Mouse (Mus musculus): Measurements from ENCODE around the gene Sorbs1.

Sorbs1 gene

GRCm38 (mm10) chr19:40481115-40481514, 32.5 kb downstream of the Sorbs1 start:
- DNase-seq (ENCODE audit: low read depth, low spot score) = no peak

- no peak for DNase-seq (ENCODE audit: low read depth, low spot score)
Measured at GRCm38 (mm10) chr19:40478161-40478575, 35.4 kb downstream of the Sorbs1 start.

- DNase-seq (ENCODE audit: low read depth, low spot score) = no peak
Measured at GRCm38 (mm10) chr19:40477445-40477941, 36.1 kb downstream of the Sorbs1 start.

- no peak for DNase-seq (ENCODE audit: low read depth, low spot score)
Measured at GRCm38 (mm10) chr19:40476491-40476890, 37.1 kb downstream of the Sorbs1 start.

GRCm38 (mm10) chr19:40471526-40472245, 41.9 kb downstream of the Sorbs1 start:
- DNase-seq (ENCODE audit: low read depth, low spot score) = no peak

GRCm38 (mm10) chr19:40469792-40470191, 43.8 kb downstream of the Sorbs1 start:
- DNase-seq (ENCODE audit: low read depth, low spot score) = no peak

- no peak for DNase-seq (ENCODE audit: low read depth, low spot score)
Measured at GRCm38 (mm10) chr19:40468308-40468707, 45.3 kb downstream of the Sorbs1 start.

GRCm38 (mm10) chr19:40467810-40468209, 45.8 kb downstream of the Sorbs1 start:
- no peak for DNase-seq (ENCODE audit: low read depth, low spot score)

GRCm38 (mm10) chr19:40465339-40465738, 48.2 kb downstream of the Sorbs1 start:
- DNase-seq (ENCODE audit: low read depth, low spot score) = no peak

- no peak for DNase-seq (ENCODE audit: low read depth, low spot score)
Measured at GRCm38 (mm10) chr19:40464408-40464807, 49.2 kb downstream of the Sorbs1 start.

GRCm38 (mm10) chr19:40462892-40463291, 50.7 kb downstream of the Sorbs1 start:
- DNase-seq (ENCODE audit: low read depth, low spot score) = no peak

- DNase-seq (ENCODE audit: low read depth, low spot score) = no peak
Measured at GRCm38 (mm10) chr19:40462481-40462880, 51.1 kb downstream of the Sorbs1 start.

- no peak for DNase-seq (ENCODE audit: low read depth, low spot score)
Measured at GRCm38 (mm10) chr19:40461662-40462061, 51.9 kb downstream of the Sorbs1 start.

GRCm38 (mm10) chr19:40460854-40461490, 52.6 kb downstream of the Sorbs1 start:
- DNase-seq (ENCODE audit: low read depth, low spot score) = no peak

- no peak for DNase-seq (ENCODE audit: low read depth, low spot score)
Measured at GRCm38 (mm10) chr19:40459338-40459737, 54.2 kb downstream of the Sorbs1 start.

- DNase-seq (ENCODE audit: low read depth, low spot score) = no peak
Measured at GRCm38 (mm10) chr19:40458806-40459205, 54.8 kb downstream of the Sorbs1 start.

GRCm38 (mm10) chr19:40455248-40455647, 58.3 kb downstream of the Sorbs1 start:
- no peak for DNase-seq (ENCODE audit: low read depth, low spot score)

- no peak for DNase-seq (ENCODE audit: low read depth, low spot score)
Measured at GRCm38 (mm10) chr19:40454096-40454495, 59.5 kb downstream of the Sorbs1 start.

GRCm38 (mm10) chr19:40452201-40452600, 61.4 kb downstream of the Sorbs1 start:
- no peak for DNase-seq (ENCODE audit: low read depth, low spot score)

- no peak for DNase-seq (ENCODE audit: low read depth, low spot score)
Measured at GRCm38 (mm10) chr19:40451307-40451706, 62.3 kb downstream of the Sorbs1 start.

- DNase-seq (ENCODE audit: low read depth, low spot score) = no peak
Measured at GRCm38 (mm10) chr19:40446525-40446924, 67.1 kb downstream of the Sorbs1 start.

GRCm38 (mm10) chr19:40442377-40442776, 71.2 kb downstream of the Sorbs1 start:
- peak; percentile 21 for DNase-seq (ENCODE audit: low read depth, low spot score)

- no peak for DNase-seq (ENCODE audit: low read depth, low spot score)
Measured at GRCm38 (mm10) chr19:40440951-40441350, 72.6 kb downstream of the Sorbs1 start.

Measured in c-Kit-negative CD71-positive TER-119-positive erythroid progenitor cells, embryonic 14.5 days (primary cell).